Mouse (Mus musculus): ENCODE results near the gene Slc25a13. TPM values are rescaled to one million over a fixed set of nuclear protein-coding genes. Genes with fewer than 3 reads are reported as not detected.
A peak's percentile ranks its signal among the peaks of the same experiment; 100 is the strongest.

Slc25a13 gene
- polyA plus RNA-seq, 1 experiment from 2014 or later: 48.2 TPM

DNA sequence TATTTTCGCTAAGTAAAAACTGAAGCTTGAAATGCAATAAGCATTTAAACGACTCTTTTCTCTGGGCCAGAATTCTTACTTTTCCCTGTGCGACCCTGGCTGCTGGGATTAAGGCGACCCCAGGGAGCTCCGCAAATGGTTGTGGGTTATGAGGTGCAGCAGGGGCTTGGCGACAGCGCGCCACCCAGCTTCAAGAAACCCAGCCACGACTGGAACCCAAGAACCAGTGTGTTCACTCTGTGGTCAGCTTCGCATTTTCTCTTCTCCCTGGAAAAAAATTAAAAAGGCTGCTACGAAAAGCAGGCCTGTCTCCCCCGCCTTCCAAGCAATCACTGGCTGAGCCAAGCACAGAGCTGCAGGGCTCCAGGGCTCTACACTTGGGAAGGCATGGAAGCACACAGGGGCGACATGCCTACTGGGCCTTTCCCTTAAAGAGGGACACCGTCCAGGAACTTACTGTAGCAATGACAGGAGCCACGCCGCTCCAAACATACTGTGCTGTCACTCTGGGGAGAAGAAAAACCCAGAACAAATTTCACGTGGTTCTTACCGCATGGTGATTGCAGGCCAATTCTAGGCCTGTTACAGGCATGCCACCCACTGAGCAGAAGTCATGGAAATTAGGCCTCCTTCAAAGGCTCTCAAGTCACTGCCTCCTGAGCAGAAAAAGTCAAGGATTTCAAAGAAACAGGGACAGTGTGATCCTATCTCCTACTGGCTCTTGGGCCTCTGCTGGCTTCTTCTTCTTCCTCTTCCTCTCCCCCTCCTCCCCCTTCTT lies 178.0 kb downstream of the Slc25a13 start:
- H3K9me3 ChIP-seq: no peaks in the 10 kb centered on the region
- no peaks in the 10 kb centered on the region for H3K27me3 ChIP-seq (replicated peaks)
- no peak overlapping the region for H3K4me3 ChIP-seq (replicated peaks)
- 44% methylated on average over 18 of the region's 18 CpGs for WGBS
- H3K4me2 ChIP-seq (replicated peaks): no peak overlapping the region
- H3K9ac ChIP-seq: no peak overlapping the region
- H3K36me3 ChIP-seq: no peaks in the 10 kb centered on the region
- no peak for ATAC-seq
- H3K27ac ChIP-seq: no peak overlapping the region
- 0 out of 2 replicates have a peak, but pooled peaks cover 4% of the 10 kb centered on the region for H3K4me1 ChIP-seq (replicated peaks)

DNA sequence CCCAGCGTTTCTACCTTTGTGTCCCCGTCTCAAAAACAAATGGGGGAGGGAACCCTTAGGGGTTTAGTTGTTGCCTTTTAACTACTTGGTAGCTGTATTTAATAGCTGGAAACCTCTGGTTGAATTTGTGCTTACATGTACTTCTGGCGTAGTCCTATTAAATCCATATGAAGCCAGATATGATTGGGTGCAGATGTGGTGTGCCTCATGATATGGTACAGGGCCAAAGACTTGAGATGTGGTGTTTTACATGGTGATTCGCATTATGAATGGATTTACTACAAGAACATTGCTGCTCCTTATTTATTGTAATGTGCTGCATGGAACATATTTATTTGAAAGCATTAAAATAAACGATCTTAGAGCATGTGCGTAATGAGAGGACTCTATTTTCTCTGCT lies 189.3 kb downstream of the Slc25a13 start:
- Histone ChIP-seq H3K4me1 (replicated peaks) (no peaks in the 10 kb centered on the region), H3K27me3 (replicated peaks) (no peaks in the 10 kb centered on the region), H3K4me2 (replicated peaks) (no peak overlapping the region), H3K27ac (no peak overlapping the region), H3K4me3 (replicated peaks) (no peak overlapping the region), H3K36me3 (no peaks in the 10 kb centered on the region), H3K9me3 (no peaks in the 10 kb centered on the region), H3K9ac (no peak overlapping the region)
- WGBS: 85% methylated on average over 6 of the region's 6 CpGs
- ATAC-seq: no peak

DNA sequence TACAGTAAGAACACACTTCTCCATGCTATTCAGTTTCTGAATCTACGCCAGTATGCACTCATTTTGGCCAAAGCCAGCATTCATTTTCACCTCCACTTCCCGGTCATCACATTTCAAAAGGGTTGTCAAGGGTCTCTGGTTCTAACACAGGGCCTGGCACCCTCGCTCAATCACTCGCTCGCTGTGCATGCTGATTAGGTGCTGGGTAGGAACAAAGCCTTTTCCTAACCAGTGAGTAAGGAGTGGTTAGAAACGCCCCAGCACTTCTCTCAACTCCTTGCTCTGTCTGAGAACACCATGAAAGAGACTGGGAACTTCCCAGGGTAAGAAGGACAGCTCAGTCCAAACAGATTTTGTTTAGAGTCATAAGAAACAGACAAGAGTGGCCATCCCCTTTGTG lies 193.0 kb downstream of the Slc25a13 start:
- Histone ChIP-seq H3K4me2 (replicated peaks) (no peak overlapping the region), H3K27ac (no peak overlapping the region), H3K4me1 (replicated peaks) (no peaks in the 10 kb centered on the region), H3K27me3 (replicated peaks) (no peaks in the 10 kb centered on the region), H3K9me3 (no peaks in the 10 kb centered on the region), H3K9ac (no peak overlapping the region), H3K4me3 (replicated peaks) (no peak overlapping the region), H3K36me3 (no peaks in the 10 kb centered on the region)
- no peak for ATAC-seq
- 62% methylated on average over 6 of the region's 6 CpGs for WGBS

DNA sequence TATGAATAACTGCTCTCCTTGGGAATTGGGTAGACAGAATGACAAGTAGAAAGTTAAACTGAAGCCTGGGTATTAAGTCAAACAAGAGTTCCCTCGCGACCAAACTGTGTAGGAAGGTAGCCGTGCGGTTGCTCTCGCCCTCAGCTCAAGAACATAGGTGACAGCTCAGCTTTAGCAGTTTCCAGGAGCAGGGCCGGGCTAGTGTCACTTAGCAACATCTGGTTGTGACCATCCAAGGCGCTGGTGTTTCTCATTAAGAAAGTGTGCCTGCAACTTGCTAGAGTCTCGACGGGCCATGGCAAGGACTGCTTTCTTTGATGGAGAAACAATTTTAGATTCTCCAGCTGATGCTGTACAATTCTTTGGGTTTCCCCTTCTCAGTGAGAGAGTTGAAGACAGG lies 200.0 kb downstream of the Slc25a13 start:
- Histone ChIP-seq H3K4me2 (replicated peaks) (no peak overlapping the region), H3K9me3 (no peaks in the 10 kb centered on the region), H3K4me1 (replicated peaks) (no peaks in the 10 kb centered on the region), H3K27me3 (replicated peaks) (no peaks in the 10 kb centered on the region), H3K36me3 (no peaks in the 10 kb centered on the region), H3K9ac (no peak overlapping the region), H3K4me3 (replicated peaks) (no peak overlapping the region), H3K27ac (no peak overlapping the region)
- 41% methylated on average over 9 of the region's 9 CpGs for WGBS
- no peak for ATAC-seq

DNA sequence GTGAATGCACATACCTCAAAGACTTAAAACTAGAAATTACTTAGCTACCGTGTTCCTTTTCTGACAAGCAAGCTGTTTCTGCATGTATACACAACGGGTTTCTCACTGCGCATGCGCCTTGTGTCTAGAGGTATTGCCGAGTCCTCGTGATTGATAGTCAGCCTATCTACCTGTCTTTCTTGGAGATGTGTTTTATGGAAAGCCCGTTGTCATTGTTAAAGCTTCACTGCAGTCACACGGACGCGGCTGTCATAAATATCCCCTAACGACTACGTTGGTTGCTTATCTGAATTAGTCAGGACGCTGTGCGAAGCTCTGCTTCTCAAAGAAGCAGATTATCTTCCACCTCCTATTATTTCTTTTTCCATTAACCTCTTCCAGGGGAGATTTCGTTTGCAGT lies 201.4 kb downstream of the Slc25a13 start:
- WGBS: 49% methylated on average over 15 of the region's 15 CpGs
- Histone ChIP-seq H3K4me1 (replicated peaks) (no peaks in the 10 kb centered on the region), H3K4me2 (replicated peaks) (no peak overlapping the region; the same call in 1 of the 2 replicates), H3K36me3 (no peaks in the 10 kb centered on the region), H3K9ac (no peak overlapping the region), H3K9me3 (no peaks in the 10 kb centered on the region), H3K4me3 (replicated peaks) (no peak overlapping the region), H3K27ac (no peak overlapping the region), H3K27me3 (replicated peaks) (no peaks in the 10 kb centered on the region)
- ATAC-seq: no peak

DNA sequence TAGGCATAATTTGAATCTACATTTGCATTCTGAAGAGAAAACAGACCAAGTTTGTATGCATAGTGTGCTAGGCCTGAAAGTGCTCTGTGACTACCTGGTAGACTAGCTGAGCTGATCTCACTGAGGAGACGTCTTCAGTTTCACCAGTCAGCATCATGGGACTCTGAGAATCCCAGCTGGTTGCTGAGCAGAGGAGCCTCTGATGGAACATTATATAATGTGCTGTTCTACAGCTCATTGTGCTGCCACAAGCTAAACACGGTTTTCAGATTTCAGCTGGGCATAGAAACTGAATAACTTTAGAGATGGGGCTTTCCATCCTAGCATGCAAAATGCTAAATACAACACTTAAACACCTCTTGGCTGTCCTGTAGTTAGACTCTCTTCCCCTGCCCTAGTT lies 205.6 kb downstream of the Slc25a13 start:
- H3K9me3 ChIP-seq: no peaks in the 10 kb centered on the region
- no peak overlapping the region for H3K4me3 ChIP-seq (replicated peaks)
- H3K27me3 ChIP-seq (replicated peaks): no peaks in the 10 kb centered on the region
- no peak overlapping the region for H3K27ac ChIP-seq
- 68% methylated on average over 2 of the region's 2 CpGs for WGBS
- H3K9ac ChIP-seq: no peak overlapping the region
- no peak for ATAC-seq
- no peaks in the 10 kb centered on the region for H3K4me1 ChIP-seq (replicated peaks)
- H3K36me3 ChIP-seq: no peaks in the 10 kb centered on the region
- no peak overlapping the region for H3K4me2 ChIP-seq (replicated peaks)

DNA sequence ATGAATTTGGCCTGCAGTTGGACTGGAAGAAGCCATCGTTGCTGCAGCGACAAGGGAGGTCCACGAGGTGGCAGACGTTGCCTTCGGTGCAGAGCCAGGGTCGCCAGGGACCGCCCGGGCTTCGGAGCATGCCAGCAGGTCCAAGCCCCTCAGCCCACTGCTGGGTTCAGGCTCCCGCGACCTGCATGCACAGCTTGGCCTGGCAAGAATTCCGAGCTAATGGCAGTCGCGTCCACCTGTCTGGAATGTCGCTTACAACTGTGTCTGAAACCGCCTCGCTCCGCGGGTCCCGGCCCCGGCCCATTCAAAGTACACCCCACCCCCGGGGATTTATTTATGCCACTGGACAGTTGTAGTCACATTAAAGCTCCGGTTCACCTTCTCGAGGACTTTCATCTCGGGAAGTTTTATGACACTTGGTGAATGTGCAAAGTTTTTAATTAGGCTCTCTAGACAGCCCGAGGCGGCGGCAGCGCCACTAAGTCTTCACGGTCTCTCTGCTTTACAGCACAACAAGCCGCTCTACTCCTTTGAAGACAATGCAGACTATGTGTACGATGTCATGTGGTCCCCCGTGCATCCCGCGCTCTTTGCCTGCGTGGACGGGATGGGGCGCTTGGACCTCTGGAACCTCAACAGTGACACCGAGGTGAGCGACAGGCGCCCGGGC lies 211.1 kb downstream of the Slc25a13 start:
- no peaks in the 10 kb centered on the region for H3K4me1 ChIP-seq (replicated peaks)
- H3K4me2 ChIP-seq (replicated peaks): peak overlapping the region; percentile 95
- peak overlapping the region; percentile 54 for H3K4me3 ChIP-seq (replicated peaks)
- H3K27me3 ChIP-seq (replicated peaks): no peaks in the 10 kb centered on the region; the same call in 1 of the 2 replicates
- WGBS: 4% methylated on average over 42 of the region's 42 CpGs
- no peaks in the 10 kb centered on the region for H3K36me3 ChIP-seq
- no peak overlapping the region for H3K27ac ChIP-seq
- peak; percentile 93 for ATAC-seq
- H3K9ac ChIP-seq: peak overlapping the region; percentile 43
- no peaks in the 10 kb centered on the region for H3K9me3 ChIP-seq

DNA sequence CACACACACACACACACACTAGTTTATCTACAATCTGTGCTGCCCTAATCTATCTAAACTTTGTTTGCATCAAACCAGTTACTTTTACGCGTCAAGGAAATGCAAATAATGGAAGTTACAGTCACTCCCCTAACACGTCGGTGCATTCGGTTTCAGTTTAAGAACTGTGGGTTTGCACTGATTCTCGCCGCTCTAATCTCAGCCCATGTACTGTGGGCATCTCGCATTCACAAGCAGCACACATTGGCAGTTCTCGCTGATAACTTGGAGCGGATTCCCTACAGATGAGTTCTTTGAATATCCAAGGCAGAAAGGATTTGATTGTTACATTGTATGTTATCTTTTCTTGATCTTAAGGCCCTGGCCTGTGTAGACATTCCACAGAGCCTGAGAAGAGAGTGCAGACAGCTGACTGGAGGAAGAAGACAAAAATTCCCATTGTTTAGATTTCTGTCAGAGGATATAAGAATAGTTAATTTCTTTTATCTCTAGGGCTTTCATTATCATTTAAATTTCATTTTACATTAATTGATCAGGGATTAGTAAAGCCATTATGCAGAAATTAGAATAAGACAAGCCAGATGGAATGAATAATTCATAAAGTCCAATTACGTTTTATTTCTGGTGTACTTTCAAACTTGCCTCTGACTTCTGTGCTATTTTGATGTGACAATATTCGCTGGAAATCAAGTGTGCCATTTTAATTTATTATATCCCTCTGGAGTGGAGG lies 212.1 kb downstream of the Slc25a13 start:
- no peak for ATAC-seq
- H3K9ac ChIP-seq: no peak overlapping the region
- no peaks in the 10 kb centered on the region for H3K4me1 ChIP-seq (replicated peaks)
- no peak overlapping the region for H3K4me2 ChIP-seq (replicated peaks)
- WGBS: 52% methylated on average over 12 of the region's 12 CpGs
- no peaks in the 10 kb centered on the region for H3K36me3 ChIP-seq
- H3K27ac ChIP-seq: no peak overlapping the region
- H3K4me3 ChIP-seq (replicated peaks): no peak overlapping the region
- H3K27me3 ChIP-seq (replicated peaks): no peaks in the 10 kb centered on the region; the same call in 1 of the 2 replicates
- H3K9me3 ChIP-seq: no peaks in the 10 kb centered on the region

DNA sequence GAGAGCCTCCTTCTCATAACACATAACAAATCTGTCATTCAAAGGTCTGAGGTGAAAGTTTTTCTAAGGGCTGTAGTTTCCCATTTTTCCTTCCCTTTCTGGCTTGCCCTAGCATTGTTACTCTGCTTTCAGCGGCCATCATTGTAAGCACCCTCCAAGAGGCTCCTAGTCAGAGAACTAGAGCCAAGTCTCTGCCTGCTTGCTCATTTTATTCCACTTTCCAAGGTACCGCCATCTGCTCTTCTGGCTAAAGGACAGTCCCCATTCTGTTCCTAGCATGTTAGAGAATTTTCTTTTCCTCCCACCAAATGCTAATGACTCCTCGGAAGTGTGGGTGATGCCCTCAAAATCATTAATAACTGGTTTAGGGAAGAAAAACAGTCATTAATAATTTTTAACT lies 214.9 kb downstream of the Slc25a13 start:
- Histone ChIP-seq H3K4me2 (replicated peaks) (no peak overlapping the region), H3K27ac (no peak overlapping the region), H3K9ac (no peak overlapping the region), H3K4me1 (replicated peaks) (no peaks in the 10 kb centered on the region), H3K4me3 (replicated peaks) (no peak overlapping the region), H3K9me3 (no peaks in the 10 kb centered on the region), H3K36me3 (no peaks in the 10 kb centered on the region), H3K27me3 (replicated peaks) (no peaks in the 10 kb centered on the region; the same call in 1 of the 2 replicates)
- no peak for ATAC-seq
- WGBS: 80% methylated on average over 3 of the region's 3 CpGs

DNA sequence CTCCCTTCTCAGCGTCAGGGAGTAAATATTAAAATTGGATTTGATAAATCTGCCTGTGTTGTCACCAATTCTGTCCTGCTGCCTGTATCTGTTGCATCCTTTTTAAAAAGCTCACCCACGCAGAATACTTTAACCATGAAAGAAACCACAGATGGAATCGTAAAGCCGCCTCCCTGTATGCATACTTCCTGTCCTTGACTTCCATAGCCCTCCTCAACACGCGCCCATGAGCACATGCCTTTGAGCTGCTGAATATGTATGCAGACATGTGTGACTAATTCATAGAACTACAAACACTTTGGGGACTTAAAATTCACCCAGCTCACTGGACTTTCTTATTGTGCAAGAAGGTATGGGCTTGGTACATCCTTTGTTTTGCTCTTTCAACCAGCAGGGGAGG lies 219.4 kb downstream of the Slc25a13 start:
- 71% methylated on average over 6 of the region's 6 CpGs for WGBS

DNA sequence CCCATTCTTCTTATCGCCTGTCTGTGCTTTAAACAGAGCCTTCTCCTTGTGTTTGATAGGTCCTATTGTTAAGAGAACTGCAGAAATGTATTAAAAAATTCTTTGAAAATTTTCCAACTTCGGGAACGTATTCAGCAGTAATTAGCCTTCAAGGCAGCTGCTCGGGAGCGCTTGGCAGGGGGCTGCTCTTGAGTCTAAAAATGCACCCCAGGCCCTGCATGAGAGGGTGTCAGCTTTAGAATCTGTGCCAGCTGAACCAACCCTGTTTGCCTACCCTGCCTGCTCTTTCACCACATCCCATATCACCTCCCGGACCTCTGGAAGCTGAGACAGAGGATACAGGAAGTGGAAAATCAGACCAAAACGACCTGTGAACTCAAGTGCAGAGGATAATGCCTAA lies 223.9 kb downstream of the Slc25a13 start:
- no peak overlapping the region for H3K27ac ChIP-seq
- H3K27me3 ChIP-seq (replicated peaks): no peaks in the 10 kb centered on the region
- no peak overlapping the region for H3K4me3 ChIP-seq (replicated peaks)
- no peaks in the 10 kb centered on the region for H3K36me3 ChIP-seq
- WGBS: 53% methylated on average over 7 of the region's 7 CpGs
- peaks cover 8% of the 10 kb centered on the region for H3K4me1 ChIP-seq (replicated peaks)
- no peaks in the 10 kb centered on the region for H3K9me3 ChIP-seq
- no peak overlapping the region for H3K4me2 ChIP-seq (replicated peaks)
- no peak for ATAC-seq
- no peak overlapping the region for H3K9ac ChIP-seq

More for the DNA sequence above, 219.4 kb downstream of the Slc25a13 start:
- no peak overlapping the region for H3K9ac ChIP-seq
- H3K4me1 ChIP-seq (replicated peaks): 0 out of 2 replicates have a peak, but pooled peaks cover 2% of the 10 kb centered on the region
- no peak for ATAC-seq
- no peaks in the 10 kb centered on the region for H3K9me3 ChIP-seq
- no peak overlapping the region for H3K4me3 ChIP-seq (replicated peaks)
- H3K27me3 ChIP-seq (replicated peaks): no peaks in the 10 kb centered on the region
- no peak overlapping the region for H3K4me2 ChIP-seq (replicated peaks)
- H3K36me3 ChIP-seq: no peaks in the 10 kb centered on the region
- no peak overlapping the region for H3K27ac ChIP-seq

Measured in intestine, embryonic 15.5 days (tissue).